Mouse (Mus musculus): ENCODE data around the gene Nr1h4.

- no peak for TF ChIP-seq POLR2A (IDR thresholded peaks at IDR 0.05; ENCODE audit: low read depth, low read length)
- TF ChIP-seq CTCF (IDR thresholded peaks at IDR 0.05; ENCODE audit: extremely low read depth, insufficient read depth, insufficient read length, insufficient replicate concordance): no peak
These were observed 91.4 kb downstream of the Nr1h4 start for GRCm38 (mm10) chr10:89441961-89442360.

Data from spleen, adult 2 months (tissue).